Mouse (Mus musculus) macrophage (primary cell): ENCODE measurements around the gene Vmn1r117. TPM values are rescaled to one million over a fixed set of nuclear protein-coding genes. Genes with fewer than 3 reads are reported as not detected.
"Not testable (repeated sequence)": the region's sequence is repeated elsewhere in the genome, so short reads cannot be mapped to it uniquely, and the experiment has no call there.

ENCODE experiments used
- H3K27ac ChIP-seq: fragments of 350-480 bp; formaldehyde crosslinking; 2 replicates; pipeline ENCODE4 v1.9.0; 2021
- H3K36me3 ChIP-seq: fragments of 350-480 bp; formaldehyde crosslinking; 2 replicates; pipeline ENCODE4 v1.9.0; 2021; ENCODE audit errors: inconsistent target
- H3K4me3 ChIP-seq: fragments of 350-480 bp; formaldehyde crosslinking; 2 replicates; pipeline ENCODE4 v1.9.0; 2021; ENCODE audit errors: inconsistent target
- H3K79me2 ChIP-seq: fragments of 350-480 bp; formaldehyde crosslinking; 2 replicates; pipeline ENCODE4 v1.9.0; 2021; ENCODE audit errors: inconsistent target
- WGBS: methylation state at CpG from one replicate; pipeline ENCODE4 v1.1.7; 2026; ENCODE audit warnings: inconsistent platforms; ENCODE audit not compliant: missing documents; 5-methylcytosine and 5-hydroxymethylcytosine counted together
- polyA plus RNA-seq: library from polyadenylated mRNA; stranded (reverse); fragments of 250-400 nt; gene quantifications from 3 replicates; pipeline ENCODE4 v1.2.4, GENCODE M21; 2018; ENCODE audit warnings: inconsistent platforms
- total RNA-seq, 78 experiments: library from RNA; depleted of rRNA; stranded (reverse); fragments of 250-400 nt; gene quantifications; 1 replicate in 9 of 78; 2 replicates in 24 of 78; 3 replicates in 43 of 78; 4 replicates in 2 of 78; pipeline ENCODE4 v1.2.4; 2018; ENCODE audit warnings: inconsistent platforms in 56 of 78

The Vmn1r117 gene
- total RNA-seq (2018; cell fraction: chromatin; rRNA removed), result not detected
- not detected for total RNA-seq (2018; cell fraction: cytosol; rRNA removed)
- total RNA-seq (2018; cell fraction: nucleus; rRNA removed), result not detected
- not detected in 3 replicates for polyA plus RNA-seq

- no CpG with 5 or more reads among the region's 2 CpGs for WGBS
- not testable (repeated sequence) for H3K27ac ChIP-seq, H3K36me3 ChIP-seq, H3K79me2 ChIP-seq, H3K4me3 ChIP-seq
Measured at GRCm38 (mm10) chr7:20884021-20884420, at the start of gene Vmn1r117. Gene Vmn1r117, minus strand, starts transcription at chr7:20884121.

GRCm38 (mm10) chr7:20912247-20912646, 28.3 kb upstream of the Vmn1r117 start, which contains the start of gene Vmn1r118:
Gene Vmn1r118, minus strand, starts transcription at chr7:20912347.
- H3K27ac ChIP-seq, H3K4me3 ChIP-seq, H3K79me2 ChIP-seq, H3K36me3 ChIP-seq: not testable (repeated sequence)
- no CpG with 5 or more reads among the region's 2 CpGs for WGBS

- H3K79me2 ChIP-seq, H3K36me3 ChIP-seq, H3K27ac ChIP-seq, H3K4me3 ChIP-seq: not testable (repeated sequence)
- no CpG with 5 or more reads among the region's 3 CpGs for WGBS
Measured at GRCm38 (mm10) chr7:20871956-20872355, 12.0 kb downstream of the Vmn1r117 start, which contains the start of gene Vmn1r116. Gene Vmn1r116, plus strand, starts transcription at chr7:20872256.

GRCm38 (mm10) chr7:20844885-20845284, 39.0 kb downstream of the Vmn1r117 start, which contains the start of gene Vmn1r115:
Gene Vmn1r115, minus strand, starts transcription at chr7:20844985.
- H3K27ac ChIP-seq, H3K36me3 ChIP-seq, H3K4me3 ChIP-seq, H3K79me2 ChIP-seq: not testable (repeated sequence)
- no CpG with 5 or more reads among the region's 3 CpGs for WGBS

Other genes starting within 250 kb of the Vmn1r117 start
- gene Vmn1r107, start 215.2 kb downstream of the Vmn1r117 start, polyA plus RNA-seq, result not detected in 3 replicates
- gene Vmn1r111, start 180.9 kb downstream of the Vmn1r117 start, polyA plus RNA-seq, result not detected in 3 replicates
- gene Gm10668, start 153.5 kb downstream of the Vmn1r117 start, polyA plus RNA-seq, result not detected in 3 replicates
- gene Vmn1r112, start 112.9 kb downstream of the Vmn1r117 start, polyA plus RNA-seq, result not detected in 3 replicates
- gene Vmn1r113, start 96.8 kb downstream of the Vmn1r117 start, polyA plus RNA-seq, result not detected in 3 replicates
- gene Vmn1r114, start 71.9 kb downstream of the Vmn1r117 start, polyA plus RNA-seq, result not detected in 3 replicates
- not detected in 3 replicates for gene Vmn1r115, start 39.1 kb downstream of the Vmn1r117 start, polyA plus RNA-seq
- gene Vmn1r116, start 11.9 kb downstream of the Vmn1r117 start, polyA plus RNA-seq, result not detected in 3 replicates
- not detected in 3 replicates for gene Vmn1r118, start 28.2 kb upstream of the Vmn1r117 start, polyA plus RNA-seq
- not detected in 3 replicates for gene Vmn1r119, start 128.3 kb upstream of the Vmn1r117 start, polyA plus RNA-seq
- gene Vmn1r120, start 169.7 kb upstream of the Vmn1r117 start, polyA plus RNA-seq, result not detected in 3 replicates
- not detected in 3 replicates for gene Vmn1r121, start 214.4 kb upstream of the Vmn1r117 start, polyA plus RNA-seq